Mouse (Mus musculus): ENCODE data around the gene Tirap.

GRCm38 (mm10) chr9:35176124-35176659 lies 23.9 kb downstream of the Tirap start:
- TF ChIP-seq POLR2A (IDR thresholded peaks at IDR 0.05; ENCODE audit: extremely low read depth, insufficient read depth, low read length) (no peak), CTCF (IDR thresholded peaks at IDR 0.05; ENCODE audit: extremely low read depth, insufficient read depth, low read length) (no peak)

Data from cortical plate, adult 2 months (tissue).